Mouse (Mus musculus): Measurements from ENCODE around the gene Itpk1. TPM values are rescaled to one million over a fixed set of nuclear protein-coding genes. Genes with fewer than 3 reads are reported as not detected.

Itpk1 gene
- total RNA-seq, 1 experiment from 2014 or later, result 72.0 TPM

- no peak for DNase-seq
These were observed 152.7 kb downstream of the Itpk1 start for GRCm38 (mm10) chr12:102552001-102552400.

- DNase-seq, result peak; percentile 65
These were observed 153.5 kb downstream of the Itpk1 start for GRCm38 (mm10) chr12:102551186-102551585.

- DNase-seq, result peak; percentile 88
These were observed 154.2 kb downstream of the Itpk1 start for GRCm38 (mm10) chr12:102550529-102550928.

- no peak for DNase-seq
These were observed 159.6 kb downstream of the Itpk1 start for GRCm38 (mm10) chr12:102545122-102545521.

GRCm38 (mm10) chr12:102541168-102541567, 163.6 kb downstream of the Itpk1 start:
- no peak for DNase-seq

- DNase-seq, result no peak
These were observed 164.5 kb downstream of the Itpk1 start for GRCm38 (mm10) chr12:102540278-102540677.

GRCm38 (mm10) chr12:102535796-102536195, 168.9 kb downstream of the Itpk1 start:
- no peak for DNase-seq

GRCm38 (mm10) chr12:102527989-102528388, 176.7 kb downstream of the Itpk1 start:
- no peak for DNase-seq

- DNase-seq, result peak; percentile 73
These were observed 180.0 kb downstream of the Itpk1 start for GRCm38 (mm10) chr12:102524760-102525159.

GRCm38 (mm10) chr12:102524216-102524615, 180.5 kb downstream of the Itpk1 start:
- no peak for DNase-seq

- DNase-seq, result peak; percentile 31
These were observed 182.9 kb downstream of the Itpk1 start for GRCm38 (mm10) chr12:102521777-102522319.

GRCm38 (mm10) chr12:102519929-102520720, 184.6 kb downstream of the Itpk1 start:
- DNase-seq, result no peak

Small RNAs within 50 kb of the gene (microRNA-seq; reads per million reads assigned to microRNA genes)
- 0 to 0.43 reads per million in 2 experiments for gene Mir1936

Other genes starting within 250 kb of the Itpk1 start
- gene Golga5, start 235.8 kb downstream of the Itpk1 start, total RNA-seq (2021), result 35.0 and 41.2 TPM in 2 replicates
- 1,531 and 1,561 TPM in 2 replicates for gene Chga, start 150.0 kb downstream of the Itpk1 start, total RNA-seq (2021)
- 9.3 and 9.6 TPM in 2 replicates for gene Moap1, start 38.7 kb upstream of the Itpk1 start, total RNA-seq (2021)
- 5.7 TPM in 2 replicates for gene Tmem251, start 38.8 kb upstream of the Itpk1 start, total RNA-seq (2021)
- gene Gm28051, start 52.8 kb upstream of the Itpk1 start, total RNA-seq (2021), result not detected in 2 replicates
- gene Gon7, start 52.9 kb upstream of the Itpk1 start, total RNA-seq (2021), result 15.6 and 16.9 TPM in 2 replicates
- gene Ubr7, start 53.0 kb upstream of the Itpk1 start, total RNA-seq (2021), result 32.4 and 36.4 TPM in 2 replicates
- gene Gm20604, start 53.7 kb upstream of the Itpk1 start, total RNA-seq (2021), result 6.6 and 7.0 TPM in 2 replicates
- gene Btbd7, start 173.5 kb upstream of the Itpk1 start, total RNA-seq (2021), result 42.5 and 44.4 TPM in 2 replicates
- gene Cox8c, start 194.4 kb upstream of the Itpk1 start, total RNA-seq (2021), result not detected in 2 replicates
- 6.1 and 6.2 TPM in 2 replicates for gene Unc79, start 243.9 kb upstream of the Itpk1 start, total RNA-seq (2021)

All from adrenal gland, postnatal 14 days (tissue).